Mouse (Mus musculus): ENCODE data around the gene A430078G23Rik. TPM values are rescaled to one million over a fixed set of nuclear protein-coding genes. Genes with fewer than 3 reads are reported as not detected.
"Not testable (repeated sequence)": the region's sequence is repeated elsewhere in the genome, so short reads cannot be mapped to it uniquely, and the experiment has no call there.

The A430078G23Rik gene
- 0.14 TPM in 1 of 2 replicates, not detected in the other for polyA plus RNA-seq (2016; fragmentation: Nextera tagmentation; extraction: Ambion mirVana)

DNA sequence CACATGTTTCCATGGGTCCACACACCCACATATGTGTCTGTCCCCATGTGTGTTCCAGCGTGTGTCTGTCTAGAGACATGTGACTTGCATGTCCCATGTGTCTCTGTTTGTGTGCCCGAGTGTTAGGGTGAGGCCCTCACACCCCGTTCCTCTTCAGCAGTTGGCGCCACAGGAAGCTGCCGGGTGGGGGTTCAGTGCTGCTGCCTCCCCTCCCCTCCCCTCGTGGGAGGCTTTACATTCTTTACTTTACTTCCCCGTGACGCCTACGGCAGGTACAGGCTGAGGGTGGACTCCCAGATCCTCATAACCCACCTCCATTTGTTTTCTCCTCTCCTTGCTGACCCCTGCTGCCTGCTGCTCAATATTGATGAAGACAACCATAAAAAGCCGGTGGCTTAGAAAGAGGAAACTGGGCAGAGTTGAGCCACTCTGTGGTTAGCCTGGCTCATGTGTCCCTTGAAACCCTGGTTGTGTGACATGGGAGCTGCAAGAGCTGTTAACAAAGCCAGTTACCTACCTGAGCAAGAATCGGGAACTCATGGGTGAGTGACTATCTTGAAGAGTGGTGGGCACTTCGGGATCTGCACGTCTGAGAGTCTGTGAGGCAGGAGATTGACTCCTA lies at the start of gene A430078G23Rik:
TSS of gene A430078G23Rik (plus strand) at position 227 of the 622 bp plus-strand sequence.
- DNase-seq (ENCODE audit: low spot score): no peak
- Histone ChIP-seq H3K4me3 (no peak within 1 kb of the TSS), H3K9me3 (no peaks in the 10 kb centered on the region), H3K27me3 (replicated peaks; ENCODE audit: low read depth, poor library complexity, severe bottlenecking) (no peaks in the 10 kb centered on the region), H3K36me3 (replicated peaks) (no peaks in the 10 kb centered on the region), H3K4me1 (no peaks in the 10 kb centered on the region), H3K27ac (replicated peaks) (no peak within 1 kb of the TSS)
- WGBS: 82% methylated on average over 13 of the region's 13 CpGs

GRCm38 (mm10) chr8:3308205-3308800 lies 44.9 kb upstream of the A430078G23Rik start:
- not testable (repeated sequence) for DNase-seq (ENCODE audit: low spot score); H3K4me1 ChIP-seq; H3K4me3 ChIP-seq; H3K27me3 ChIP-seq (replicated peaks; ENCODE audit: low read depth, poor library complexity, severe bottlenecking); H3K36me3 ChIP-seq (replicated peaks); H3K27ac ChIP-seq (replicated peaks)
- 91% methylated on average over 13 of the region's 13 CpGs for WGBS
- peaks cover 13% of the 10 kb centered on the region; the same call in 1 of the 2 replicates for H3K9me3 ChIP-seq

DNA sequence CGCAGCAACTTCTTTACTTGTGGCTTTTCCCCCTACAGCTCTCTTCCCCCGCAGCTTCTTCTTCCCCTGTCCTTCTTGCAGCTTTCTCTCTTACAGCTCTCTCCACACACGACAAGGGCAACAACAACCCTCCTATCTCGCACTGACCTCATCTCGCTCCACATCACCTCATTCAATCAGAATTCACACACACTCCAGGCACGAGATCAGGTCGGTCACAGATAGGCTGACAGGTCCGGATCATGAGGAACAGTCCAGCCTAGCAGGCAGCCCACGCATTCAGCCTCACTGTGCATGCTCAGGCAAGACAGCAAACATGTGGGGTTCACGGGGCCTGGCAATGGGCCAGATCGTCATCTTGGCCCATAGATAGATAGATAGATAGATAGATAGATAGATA lies 43.6 kb upstream of the A430078G23Rik start:
- H3K27ac ChIP-seq (replicated peaks): no peak overlapping the region
- peaks cover 13% of the 10 kb centered on the region; the same call in 1 of the 2 replicates for H3K9me3 ChIP-seq
- no peaks in the 10 kb centered on the region for H3K27me3 ChIP-seq (replicated peaks; ENCODE audit: low read depth, poor library complexity, severe bottlenecking)
- H3K4me3 ChIP-seq: no peak overlapping the region
- no peak for DNase-seq (ENCODE audit: low spot score)
- 87% methylated on average over 11 of the region's 11 CpGs for WGBS
- H3K36me3 ChIP-seq (replicated peaks): no peaks in the 10 kb centered on the region
- no peaks in the 10 kb centered on the region for H3K4me1 ChIP-seq

DNA sequence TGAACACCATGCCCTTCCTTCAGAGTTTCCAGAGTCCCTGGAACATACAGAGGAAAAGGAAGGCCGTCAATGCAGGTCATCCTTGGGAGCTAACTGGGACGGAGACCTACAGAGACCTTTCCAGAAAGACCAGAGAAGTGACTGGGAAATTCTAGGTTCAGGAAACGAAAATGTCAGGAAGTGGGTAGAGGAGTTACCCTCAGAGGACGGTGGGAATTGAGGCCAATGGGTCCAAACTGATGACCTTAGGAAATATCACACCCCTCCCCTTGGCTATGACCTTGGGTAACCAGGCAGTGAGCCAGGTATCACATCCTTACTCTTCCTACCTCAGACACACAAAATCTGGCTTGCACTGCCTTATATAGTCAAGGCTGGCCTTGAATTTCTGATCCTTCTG lies 41.7 kb upstream of the A430078G23Rik start:
- no peaks in the 10 kb centered on the region for H3K36me3 ChIP-seq (replicated peaks)
- no peak overlapping the region for H3K27ac ChIP-seq (replicated peaks)
- peaks cover 9% of the 10 kb centered on the region; the same call in 1 of the 2 replicates for H3K9me3 ChIP-seq
- H3K27me3 ChIP-seq (replicated peaks; ENCODE audit: low read depth, poor library complexity, severe bottlenecking): no peaks in the 10 kb centered on the region
- no peak overlapping the region for H3K4me3 ChIP-seq
- H3K4me1 ChIP-seq: no peaks in the 10 kb centered on the region
- DNase-seq (ENCODE audit: low spot score): no peak
- 83% methylated on average over 4 of the region's 4 CpGs for WGBS

DNA sequence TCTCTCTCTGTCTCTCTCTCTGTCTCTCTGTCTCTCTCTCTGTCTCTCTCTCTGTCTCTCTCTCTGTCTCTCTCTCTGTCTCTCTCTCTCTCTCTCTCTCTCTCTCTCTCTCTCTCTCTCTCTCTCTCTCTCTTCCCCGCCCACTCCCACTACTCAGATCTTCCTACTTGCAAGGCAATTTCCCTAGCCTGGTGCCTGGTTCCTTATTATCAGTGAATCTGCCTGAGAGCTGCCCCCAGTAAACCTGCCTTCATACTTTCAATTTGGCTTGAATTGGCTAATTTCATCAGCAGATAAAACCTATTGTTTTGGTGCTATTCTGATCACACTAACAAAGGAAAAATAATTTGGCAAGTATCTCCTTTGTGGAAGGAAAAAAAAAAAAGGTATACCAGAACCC lies 39.8 kb upstream of the A430078G23Rik start:
- not testable (repeated sequence) for H3K9me3 ChIP-seq; H3K27ac ChIP-seq (replicated peaks); H3K27me3 ChIP-seq (replicated peaks; ENCODE audit: low read depth, poor library complexity, severe bottlenecking); H3K4me3 ChIP-seq; H3K36me3 ChIP-seq (replicated peaks); DNase-seq (ENCODE audit: low spot score); H3K4me1 ChIP-seq
- 78% methylated on average over 1 of the region's 1 CpGs for whole genome bisulfite sequencing

DNA sequence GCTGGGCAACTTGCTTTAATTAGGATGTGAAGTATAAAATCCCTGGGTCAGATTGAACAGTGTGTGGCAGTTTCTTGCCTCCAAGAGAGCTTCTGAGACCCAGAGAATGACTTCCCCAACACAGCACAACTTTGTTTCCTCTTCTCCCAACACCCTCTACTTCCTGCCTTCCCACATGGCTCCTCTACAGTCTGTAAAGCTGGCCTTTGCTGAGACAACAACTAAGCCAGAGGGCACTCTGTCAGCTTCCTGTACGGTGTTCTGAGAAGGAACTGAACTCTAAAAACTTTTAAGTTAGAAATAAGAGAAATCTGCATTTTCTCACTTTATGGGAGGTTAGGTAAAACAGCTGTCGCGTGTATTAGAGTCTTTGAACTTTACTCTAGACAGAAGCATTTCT lies 39.4 kb upstream of the A430078G23Rik start:
- Histone ChIP-seq H3K27ac (replicated peaks) (no peak overlapping the region), H3K4me3 (no peak overlapping the region), H3K4me1 (no peaks in the 10 kb centered on the region), H3K36me3 (replicated peaks) (no peaks in the 10 kb centered on the region), H3K27me3 (replicated peaks; ENCODE audit: low read depth, poor library complexity, severe bottlenecking) (no peaks in the 10 kb centered on the region), H3K9me3 (peaks cover 4% of the 10 kb centered on the region; the same call in 1 of the 2 replicates)
- DNase-seq (ENCODE audit: low spot score): no peak
- WGBS: 80% methylated on average over 3 of the region's 3 CpGs

DNA sequence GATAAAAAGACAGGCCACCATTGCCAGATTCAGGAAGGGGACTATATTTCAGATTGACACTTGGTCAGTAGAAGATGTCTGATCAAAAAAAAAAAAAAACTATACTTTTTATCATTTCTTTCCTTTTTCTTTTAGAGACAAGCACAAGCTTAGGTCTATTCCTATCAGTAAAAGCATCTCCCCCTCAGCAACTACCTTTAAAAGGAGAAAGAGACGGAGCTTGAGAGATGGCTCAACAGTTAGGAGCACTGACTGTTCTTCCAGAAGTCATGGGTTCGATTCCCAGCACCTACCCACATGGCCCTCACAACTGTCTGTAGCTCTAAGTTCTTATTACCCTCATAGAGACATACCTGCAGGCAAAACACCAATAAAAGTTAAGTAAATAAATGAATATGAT lies 38.9 kb upstream of the A430078G23Rik start:
- Histone ChIP-seq H3K27me3 (replicated peaks; ENCODE audit: low read depth, poor library complexity, severe bottlenecking) (no peaks in the 10 kb centered on the region), H3K9me3 (peaks cover 4% of the 10 kb centered on the region; the same call in 1 of the 2 replicates), H3K4me3 (no peak overlapping the region), H3K36me3 (replicated peaks) (no peaks in the 10 kb centered on the region), H3K27ac (replicated peaks) (no peak overlapping the region), H3K4me1 (no peaks in the 10 kb centered on the region)
- DNase-seq (ENCODE audit: low spot score): no peak
- 76% methylated on average over 2 of the region's 2 CpGs for WGBS

- no peaks in the 10 kb centered on the region for H3K27me3 ChIP-seq (replicated peaks; ENCODE audit: low read depth, poor library complexity, severe bottlenecking)
- H3K36me3 ChIP-seq (replicated peaks): no peaks in the 10 kb centered on the region
- H3K9me3 ChIP-seq: no peaks in the 10 kb centered on the region; the same call in 1 of the 2 replicates
- no peak overlapping the region for H3K4me3 ChIP-seq
- 93% methylated on average over 5 of the region's 5 CpGs for WGBS
- no peak for DNase-seq (ENCODE audit: low spot score)
- no peaks in the 10 kb centered on the region for H3K4me1 ChIP-seq
- H3K27ac ChIP-seq (replicated peaks): no peak overlapping the region
Observed at GRCm38 (mm10) chr8:3316585-3316984, 36.6 kb upstream of the A430078G23Rik start.

DNA sequence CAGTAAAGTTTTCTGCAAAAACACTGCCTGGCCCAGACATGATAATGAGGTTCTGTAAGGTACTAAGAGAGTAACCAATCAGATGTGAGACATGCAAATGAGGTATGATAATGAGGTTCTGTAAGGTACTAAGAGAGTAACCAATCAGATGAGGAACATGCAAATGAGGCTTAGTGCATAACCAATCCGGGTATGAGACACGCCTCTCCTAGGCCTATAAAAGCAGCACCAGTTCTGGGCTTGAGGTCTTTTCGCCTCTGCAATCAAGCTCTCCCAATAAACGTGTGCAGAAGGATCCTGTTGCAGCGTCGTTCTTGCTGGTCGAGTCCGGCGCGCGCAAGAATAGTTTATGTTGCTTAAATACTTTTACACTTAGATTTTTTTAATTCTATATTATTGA lies 33.9 kb upstream of the A430078G23Rik start:
- 94% methylated on average over 11 of the region's 11 CpGs for WGBS
- not testable (repeated sequence) for H3K9me3 ChIP-seq; H3K27me3 ChIP-seq (replicated peaks; ENCODE audit: low read depth, poor library complexity, severe bottlenecking)

GRCm38 (mm10) chr8:3324253-3324652 lies 29.0 kb upstream of the A430078G23Rik start:
- no peak overlapping the region for H3K4me3 ChIP-seq
- H3K36me3 ChIP-seq (replicated peaks): no peaks in the 10 kb centered on the region
- 91% methylated on average over 2 of the region's 2 CpGs for WGBS
- H3K4me1 ChIP-seq: no peaks in the 10 kb centered on the region
- H3K9me3 ChIP-seq: no peaks in the 10 kb centered on the region
- no peak for DNase-seq (ENCODE audit: low spot score)
- no peaks in the 10 kb centered on the region for H3K27me3 ChIP-seq (replicated peaks; ENCODE audit: low read depth, poor library complexity, severe bottlenecking)
- H3K27ac ChIP-seq (replicated peaks): no peak overlapping the region

More for the DNA sequence above, 33.9 kb upstream of the A430078G23Rik start:
- H3K27ac ChIP-seq (replicated peaks); H3K36me3 ChIP-seq (replicated peaks); H3K4me1 ChIP-seq; DNase-seq (ENCODE audit: low spot score); H3K4me3 ChIP-seq: not testable (repeated sequence)

DNA sequence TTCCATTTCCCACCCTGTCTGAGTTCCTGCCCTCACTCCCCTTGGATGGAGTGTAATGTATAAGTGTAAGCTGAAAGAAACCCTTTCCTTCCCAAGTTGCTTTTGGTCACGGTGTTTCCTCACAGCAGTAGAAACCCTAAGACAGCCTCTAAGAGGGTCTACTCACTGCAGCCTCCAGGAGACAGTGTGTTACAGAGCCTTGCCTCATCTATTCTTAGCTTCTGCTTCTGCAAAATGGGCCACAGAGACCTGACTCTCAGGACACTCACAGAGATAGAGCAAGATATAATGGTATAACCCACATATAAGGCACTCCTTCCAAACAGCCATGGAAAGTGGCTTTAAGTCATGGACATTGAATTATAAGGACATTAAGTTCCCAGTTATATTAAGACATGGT lies 26.2 kb upstream of the A430078G23Rik start:
- Histone ChIP-seq H3K27me3 (replicated peaks; ENCODE audit: low read depth, poor library complexity, severe bottlenecking) (no peaks in the 10 kb centered on the region), H3K36me3 (replicated peaks) (no peaks in the 10 kb centered on the region), H3K4me3 (no peak overlapping the region), H3K9me3 (no peaks in the 10 kb centered on the region), H3K4me1 (no peaks in the 10 kb centered on the region), H3K27ac (replicated peaks) (no peak overlapping the region)
- WGBS: 85% methylated on average over 1 of the region's 1 CpGs
- DNase-seq (ENCODE audit: low spot score): no peak

- 79% methylated on average over 8 of the region's 8 CpGs for WGBS
- DNase-seq (ENCODE audit: low spot score): no peak
Observed at GRCm38 (mm10) chr8:3327538-3328245, 25.5 kb upstream of the A430078G23Rik start.

GRCm38 (mm10) chr8:3330662-3331061 lies 22.6 kb upstream of the A430078G23Rik start:
- no peak overlapping the region for H3K27ac ChIP-seq (replicated peaks)
- DNase-seq (ENCODE audit: low spot score): peak; percentile 40
- H3K9me3 ChIP-seq: no peaks in the 10 kb centered on the region
- 51% methylated on average over 6 of the region's 6 CpGs for WGBS
- no peaks in the 10 kb centered on the region for H3K27me3 ChIP-seq (replicated peaks; ENCODE audit: low read depth, poor library complexity, severe bottlenecking)
- no peaks in the 10 kb centered on the region for H3K4me1 ChIP-seq
- H3K4me3 ChIP-seq: no peak overlapping the region
- H3K36me3 ChIP-seq (replicated peaks): no peaks in the 10 kb centered on the region

More at GRCm38 (mm10) chr8:3327538-3328245, 25.5 kb upstream of the A430078G23Rik start:
- Histone ChIP-seq H3K9me3 (no peaks in the 10 kb centered on the region), H3K36me3 (replicated peaks) (no peaks in the 10 kb centered on the region), H3K27ac (replicated peaks) (no peak overlapping the region), H3K4me3 (no peak overlapping the region), H3K4me1 (no peaks in the 10 kb centered on the region), H3K27me3 (replicated peaks; ENCODE audit: low read depth, poor library complexity, severe bottlenecking) (no peaks in the 10 kb centered on the region)

All from embryonic facial prominence, embryonic 10.5 days (tissue).